Mouse (Mus musculus) midbrain, embryonic 12.5 days (tissue): ENCODE measurements around the gene Twf1. TPM values are rescaled to one million over a fixed set of nuclear protein-coding genes. Genes with fewer than 3 reads are reported as not detected.

Source experiments
- ATAC-seq: fragments of 200-750 bp; cut with Nextera tagmentation; 2 replicates; pipeline ENCODE4 v1.8.0; 2017; ENCODE audit warnings: low read depth, moderate TSS enrichment, moderate library complexity; ENCODE audit not compliant: low FRiP score
- H3K27ac ChIP-seq: fragments of 300-500 bp; sonication (generic); replicated peaks from 2 replicates; pipeline ENCODE4 v1.5.1; 2016; ENCODE audit warnings: mild to moderate bottlenecking
- H3K27me3 ChIP-seq: fragments of 300-500 bp; sonication (generic); 2 replicates; pipeline ENCODE4 v1.6.1; 2016; ENCODE audit warnings: mild to moderate bottlenecking
- H3K36me3 ChIP-seq: fragments of 300-500 bp; sonication (generic); 2 replicates; pipeline ENCODE4 v1.6.1; 2016
- H3K4me1 ChIP-seq: fragments of 300-500 bp; sonication (generic); 2 replicates; pipeline ENCODE4 v1.6.1; 2016
- H3K4me2 ChIP-seq: fragments of 300-500 bp; sonication (generic); replicated peaks from 2 replicates; pipeline ENCODE4 v1.6.1; 2016; ENCODE audit warnings: mild to moderate bottlenecking, moderate library complexity
- H3K4me3 ChIP-seq: fragments of 300-500 bp; sonication (generic); 2 replicates; pipeline ENCODE4 v1.5.1; 2016; ENCODE audit warnings: mild to moderate bottlenecking
- H3K9ac ChIP-seq: fragments of 300-500 bp; sonication (generic); replicated peaks from 2 replicates; pipeline ENCODE4 v1.6.1; 2016; ENCODE audit warnings: mild to moderate bottlenecking, moderate library complexity
- H3K9me3 ChIP-seq: fragments of 300-500 bp; sonication (generic); 2 replicates; pipeline ENCODE4 v1.6.1; 2016; ENCODE audit warnings: mild to moderate bottlenecking
- WGBS: fragments of 180-500 bp; shearing (Covaris S2); methylation state at CpG from one replicate; pipeline ENCODE4 v1.1.7; 2016; 5-methylcytosine and 5-hydroxymethylcytosine counted together
- polyA plus RNA-seq: library from polyadenylated mRNA; unstranded; fragments of >200 nt; fragmentation: Nextera tagmentation; extraction: Ambion mirVana; gene quantifications from 2 replicates; pipeline ENCODE4 v1.2.1, GENCODE M21; 2016

Gene Twf1
- polyA plus RNA-seq, 1 experiment from 2014 or later: 98.6 TPM

- Histone ChIP-seq H3K4me3 (no peak overlapping the region), H3K9me3 (no peaks in the 10 kb centered on the region), H3K4me2 (no peak overlapping the region), H3K27ac (no peak overlapping the region), H3K9ac (no peak overlapping the region), H3K36me3 (no peaks in the 10 kb centered on the region), H3K4me1 (no peaks in the 10 kb centered on the region), H3K27me3 (no peaks in the 10 kb centered on the region)
- 93% methylated on average over 7 of the region's 7 CpGs for WGBS
- ATAC-seq: no peak
Measured at GRCm38 (mm10) chr15:94535521-94535920, 54.2 kb downstream of the Twf1 start.

- Histone ChIP-seq H3K27ac (no peak overlapping the region), H3K4me1 (no peaks in the 10 kb centered on the region; the same call in 1 of the 2 replicates), H3K9ac (no peak overlapping the region), H3K27me3 (no peaks in the 10 kb centered on the region), H3K4me3 (no peak overlapping the region), H3K36me3 (no peaks in the 10 kb centered on the region), H3K9me3 (no peaks in the 10 kb centered on the region), H3K4me2 (no peak overlapping the region)
- ATAC-seq: no peak
- WGBS: 94% methylated on average over 6 of the region's 6 CpGs
Measured at GRCm38 (mm10) chr15:94532956-94533355, 56.7 kb downstream of the Twf1 start.

GRCm38 (mm10) chr15:94532306-94532705 is 57.4 kb downstream of the Twf1 start:
- no peak for ATAC-seq
- 96% methylated on average over 5 of the region's 5 CpGs for WGBS
- H3K27me3 ChIP-seq: no peaks in the 10 kb centered on the region

GRCm38 (mm10) chr15:94530519-94530918 is 59.2 kb downstream of the Twf1 start:
- no peaks in the 10 kb centered on the region for H3K27me3 ChIP-seq
- no peak overlapping the region for H3K27ac ChIP-seq
- H3K4me2 ChIP-seq: no peak overlapping the region
- 0 out of 2 replicates have a peak, but pooled peaks cover 4% of the 10 kb centered on the region for H3K36me3 ChIP-seq
- H3K4me1 ChIP-seq: no peaks in the 10 kb centered on the region; the same call in 1 of the 2 replicates
- WGBS: 91% methylated on average over 3 of the region's 3 CpGs
- ATAC-seq: no peak
- H3K9ac ChIP-seq: no peak overlapping the region
- H3K4me3 ChIP-seq: no peak overlapping the region
- no peaks in the 10 kb centered on the region for H3K9me3 ChIP-seq

More at GRCm38 (mm10) chr15:94532306-94532705, 57.4 kb downstream of the Twf1 start:
- no peaks in the 10 kb centered on the region; the same call in 1 of the 2 replicates for H3K4me1 ChIP-seq
- H3K9ac ChIP-seq: no peak overlapping the region
- H3K27ac ChIP-seq: no peak overlapping the region
- H3K36me3 ChIP-seq: no peaks in the 10 kb centered on the region
- no peak overlapping the region for H3K4me2 ChIP-seq
- no peaks in the 10 kb centered on the region for H3K9me3 ChIP-seq
- no peak overlapping the region for H3K4me3 ChIP-seq

Other genes starting within 250 kb of the Twf1 start
- 2.9 and 3.5 TPM in 2 replicates for gene Adamts20, start 124.5 kb downstream of the Twf1 start, polyA plus RNA-seq
- 6.2 and 7.1 TPM in 2 replicates for gene Pus7l, start 46.3 kb downstream of the Twf1 start, polyA plus RNA-seq
- 2.5 and 3.1 TPM in 2 replicates for gene Irak4, start 46.2 kb downstream of the Twf1 start, polyA plus RNA-seq
- 1.7 and 2.2 TPM in 2 replicates for gene Tmem117, start 39.3 kb upstream of the Twf1 start, polyA plus RNA-seq